Mouse (Mus musculus): ENCODE measurements at regions not wholly inside any gene's neighbourhood (a gene's known extent, or its start where the extent isn't known, plus 50 kb on each side); places are given as distances from the start of the nearest gene placed in this dataset.

- TF ChIP-seq CTCF (IDR thresholded peaks at IDR 0.05; ENCODE audit: low read depth, low read length) = no peak
- TF ChIP-seq POLR2AphosphoS5 (IDR thresholded peaks at IDR 0.05; ENCODE audit: insufficient replicate concordance, low read depth, low read length) = no peak
- no peak for TF ChIP-seq GATA1 (IDR thresholded peaks at IDR 0.05; ENCODE audit: borderline replicate concordance, low read length)
Measured at GRCm38 (mm10) chr14:72141136-72141535, 350.5 kb downstream of the Gm9195 start.
